In the genomic region with DNA sequence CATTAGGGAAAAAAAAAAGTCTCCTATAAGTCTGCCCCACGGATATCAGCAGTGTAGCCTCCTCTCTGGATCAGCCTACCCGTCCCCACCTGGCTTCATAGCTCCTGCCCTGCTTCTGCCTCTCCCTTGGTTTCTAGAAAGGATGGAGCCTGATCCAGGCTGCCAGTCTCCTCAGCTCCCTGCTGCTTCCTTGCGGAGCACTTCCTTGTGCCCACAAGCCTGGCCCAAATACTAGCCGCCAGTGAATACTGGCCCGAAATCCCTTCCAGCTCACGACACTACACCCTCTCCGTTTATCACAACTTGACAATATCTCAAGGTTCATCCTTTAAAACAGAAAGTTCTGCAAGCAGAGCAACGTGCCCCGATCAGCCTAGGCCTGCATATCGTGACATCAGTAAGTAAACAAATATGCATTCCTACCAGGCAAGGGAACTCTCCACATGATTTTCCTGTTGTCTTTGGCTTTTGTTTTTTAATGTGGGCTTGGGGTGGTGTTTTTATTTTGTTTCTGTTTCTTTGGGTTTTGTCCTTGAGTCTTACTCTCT, we compare ENCODE assay signal across 10 mouse cellular contexts.
A peak's percentile ranks its signal among the peaks of the same experiment; 100 is the strongest.
DNase-seq lines count a peak whose midpoint lies in the region; ATAC-seq and TF ChIP-seq lines count a peak whose summit lies in the region.
"Had no signal": no experiment of that assay in that cellular context is flagged by ENCODE, and none has a peak within 500 bp of the region (broad histone marks: within the 10 kb centered on the region; RNA-seq: fewer than 3 reads in every experiment).

No protein-coding gene starts in this region.

- no peak for TF ChIP-seq CTCF in lung, postnatal 0 days (IDR thresholded peaks at IDR 0.05)

- 0 out of 2 replicates have a peak, but pooled peaks have one; percentile 12 for ATAC-seq in embryonic facial prominence, embryonic 14.5 days (ENCODE audit: low read depth)
- ATAC-seq in lung, postnatal 0 days, result no peak
- no peak for ATAC-seq in hindbrain, embryonic 14.5 days (ENCODE audit: low FRiP score)

- peaks cover 7% of the 10 kb centered on the region for H3K9me3 ChIP-seq in embryonic facial prominence, embryonic 14.5 days (ENCODE audit: control insufficient read depth, low read length)
- H3K9me3 ChIP-seq in embryonic facial prominence, embryonic 10.5 days, result no peaks in the 10 kb centered on the region
- H3K9me3 ChIP-seq in lung, postnatal 0 days (ENCODE audit: low read length), result no peaks in the 10 kb centered on the region
- H3K9me3 ChIP-seq in hindbrain, embryonic 14.5 days (ENCODE audit: control insufficient read depth, low read length), result 0 out of 2 replicates have a peak, but pooled peaks cover 7% of the 10 kb centered on the region

- TF ChIP-seq EP300 in lung, postnatal 0 days (IDR thresholded peaks at IDR 0.05), result no peak

- DNase-seq in embryonic facial prominence, embryonic 14.5 days (ENCODE audit: low spot score), result no peak
- no peak for DNase-seq in embryonic facial prominence, embryonic 10.5 days (ENCODE audit: low spot score)
- no peak for DNase-seq in lung, postnatal 0 days (ENCODE audit: low spot score)
- DNase-seq in lung, postnatal 4 days, result no peak
- peak; percentile 46 for DNase-seq in cerebellum, adult 8-10 months
- DNase-seq in hindbrain, embryonic 14.5 days (ENCODE audit: low spot score), result no peak
- DNase-seq in kidney, adult 8-10 months, result no peak
- DNase-seq in layer of hippocampus, adult 8-10 months (ENCODE audit: low spot score in 2 of 2), result no peak
- DNase-seq: kidney, postnatal 4 days had no signal

- no peak overlapping the region for H3K9ac ChIP-seq in embryonic facial prominence, embryonic 14.5 days (ENCODE audit: low read depth, low read length)
- H3K9ac ChIP-seq in lung, postnatal 0 days (replicated peaks; ENCODE audit: low read depth), result no peak overlapping the region
- H3K9ac ChIP-seq in hindbrain, embryonic 14.5 days, result no peak overlapping the region
- H3K9ac ChIP-seq: limb, embryonic 13.5 days had no signal

- no peak overlapping the region; the same call in 1 of the 2 replicates for H3K27ac ChIP-seq in embryonic facial prominence, embryonic 14.5 days (replicated peaks; ENCODE audit: low read depth, low read length)
- no peak overlapping the region; the same call in 1 of the 2 replicates for H3K27ac ChIP-seq in embryonic facial prominence, embryonic 10.5 days (replicated peaks)
- 0 out of 2 replicates have a peak overlapping the region, but pooled peaks have one; percentile 9 for H3K27ac ChIP-seq in lung, postnatal 0 days (ENCODE audit: low read length)
- 0 out of 2 replicates have a peak overlapping the region, but pooled peaks have one; percentile 10 for H3K27ac ChIP-seq in hindbrain, embryonic 14.5 days
- H3K27ac ChIP-seq: limb, embryonic 13.5 days had no signal

- H3K27me3 ChIP-seq in embryonic facial prominence, embryonic 14.5 days (replicated peaks; ENCODE audit: control insufficient read depth, insufficient read depth, low read length), result no peaks in the 10 kb centered on the region
- no peaks in the 10 kb centered on the region for H3K27me3 ChIP-seq in embryonic facial prominence, embryonic 10.5 days (replicated peaks; ENCODE audit: low read depth, poor library complexity, severe bottlenecking)
- H3K27me3 ChIP-seq in lung, postnatal 0 days (replicated peaks; ENCODE audit: insufficient read depth, low read length), result no peaks in the 10 kb centered on the region
- H3K27me3 ChIP-seq in hindbrain, embryonic 14.5 days (ENCODE audit: control insufficient read depth, insufficient read depth, low read length), result no peaks in the 10 kb centered on the region
- H3K27me3 ChIP-seq: limb, embryonic 13.5 days had no signal

- H3K4me3 ChIP-seq in embryonic facial prominence, embryonic 14.5 days (ENCODE audit: low read depth, low read length), result no peak overlapping the region
- H3K4me3 ChIP-seq in embryonic facial prominence, embryonic 10.5 days, result no peak overlapping the region
- no peak overlapping the region for H3K4me3 ChIP-seq in lung, postnatal 0 days (ENCODE audit: low read depth, low read length)
- H3K4me3 ChIP-seq in hindbrain, embryonic 14.5 days (replicated peaks; ENCODE audit: low read length), result no peak overlapping the region
- H3K4me3 ChIP-seq: limb, embryonic 13.5 days had no signal

- WGBS in embryonic facial prominence, embryonic 14.5 days, result 65% methylated on average over 10 of the region's 10 CpGs
- WGBS in embryonic facial prominence, embryonic 10.5 days, result 75% methylated on average over 10 of the region's 10 CpGs
- WGBS in lung, postnatal 0 days, result 57% methylated on average over 10 of the region's 10 CpGs
- WGBS in hindbrain, embryonic 14.5 days, result 66% methylated on average over 10 of the region's 10 CpGs

- no peak overlapping the region for H3K4me2 ChIP-seq in embryonic facial prominence, embryonic 14.5 days (ENCODE audit: low read depth, low read length)
- H3K4me2 ChIP-seq in lung, postnatal 0 days (replicated peaks; ENCODE audit: low read depth, low read length), result no peak overlapping the region
- H3K4me2 ChIP-seq in hindbrain, embryonic 14.5 days (replicated peaks), result no peak overlapping the region
- H3K4me2 ChIP-seq: limb, embryonic 13.5 days had no signal

- H3K4me1 ChIP-seq in embryonic facial prominence, embryonic 14.5 days (ENCODE audit: control insufficient read depth, insufficient read depth, low read length), result no peaks in the 10 kb centered on the region
- H3K4me1 ChIP-seq in embryonic facial prominence, embryonic 10.5 days, result peaks cover 12% of the 10 kb centered on the region
- no peaks in the 10 kb centered on the region for H3K4me1 ChIP-seq in lung, postnatal 0 days (ENCODE audit: insufficient read depth, low read depth, low read length)
- H3K4me1 ChIP-seq in hindbrain, embryonic 14.5 days (replicated peaks; ENCODE audit: control insufficient read depth, insufficient read depth, low read length), result no peaks in the 10 kb centered on the region
- H3K4me1 ChIP-seq: limb, embryonic 13.5 days had no signal

- H3K36me3 ChIP-seq in embryonic facial prominence, embryonic 14.5 days (ENCODE audit: control insufficient read depth, insufficient read depth, low read length), result no peaks in the 10 kb centered on the region
- H3K36me3 ChIP-seq in embryonic facial prominence, embryonic 10.5 days (replicated peaks), result no peaks in the 10 kb centered on the region
- no peaks in the 10 kb centered on the region for H3K36me3 ChIP-seq in lung, postnatal 0 days (ENCODE audit: insufficient read depth, low read length)
- H3K36me3 ChIP-seq in hindbrain, embryonic 14.5 days (replicated peaks; ENCODE audit: control insufficient read depth, insufficient read depth), result no peaks in the 10 kb centered on the region
- H3K36me3 ChIP-seq: limb, embryonic 13.5 days had no signal

Comparison
In these comparisons a context has a peak if more than half of its experiments do, and no peak if none do; other contexts are left out.
1. H3K27ac ChIP-seq: peak in lung, postnatal 0 days (single experiment) and hindbrain, embryonic 14.5 days (single experiment); none in embryonic facial prominence, embryonic 14.5 days (single experiment) and embryonic facial prominence, embryonic 10.5 days (single experiment).